Mouse (Mus musculus) cerebellum, adult 9-10 months (tissue): Measurements from ENCODE around the gene Emcn.
A peak's percentile ranks its signal among the peaks of the same experiment; 100 is the strongest.

Experiments used
- DNase-seq: peaks from one replicate; pipeline ENCODE4 v3.0.0; 2022

Emcn gene

DNA sequence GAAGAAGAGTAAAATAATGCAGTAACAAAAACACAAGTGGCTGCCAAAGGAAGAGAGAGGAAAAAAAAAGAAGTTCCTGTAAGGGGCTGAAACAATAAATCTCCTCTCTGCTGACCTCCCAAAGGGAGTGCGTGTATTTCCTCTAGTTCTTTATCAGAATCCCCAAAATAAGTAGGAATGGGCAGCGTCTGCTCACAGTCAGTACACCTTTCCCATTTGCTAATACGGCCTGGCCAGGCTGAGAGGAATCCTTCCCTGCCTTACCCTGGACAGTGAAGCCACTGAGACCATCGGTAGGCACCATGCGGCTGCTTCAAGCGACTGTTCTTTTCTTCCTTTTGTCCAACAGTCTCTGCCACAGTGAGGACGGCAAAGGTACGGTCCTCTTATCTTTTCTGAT is at the start of gene Emcn:
TSS of gene Emcn (plus strand) at position 130 of the 400 bp plus-strand sequence.
- DNase-seq, result no peak

GRCm38 (mm10) chr3:137293174-137293591 is 47.7 kb upstream of the Emcn start:
- DNase-seq, result no peak

DNA sequence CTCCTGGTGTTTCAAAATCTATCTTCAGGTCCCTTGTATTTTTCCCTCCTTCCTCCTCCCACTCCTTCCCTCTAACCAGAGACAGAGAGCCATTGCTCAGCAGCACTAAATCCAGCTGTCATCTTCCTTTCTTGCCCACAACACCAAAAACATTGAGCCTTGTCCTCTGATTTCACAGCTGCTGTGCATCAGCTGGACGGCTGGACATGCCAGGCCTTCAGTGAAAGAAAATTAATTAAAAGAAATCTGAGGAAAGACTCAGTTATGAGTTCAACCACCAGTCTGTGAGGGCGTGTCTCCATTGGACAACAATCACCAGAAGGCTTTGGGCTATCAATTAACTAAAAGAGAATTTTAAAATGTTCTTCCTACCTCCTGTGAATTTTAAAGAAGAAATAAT is 42.6 kb upstream of the Emcn start:
- DNase-seq, result no peak

- DNase-seq, result no peak
These were observed 40.7 kb upstream of the Emcn start for GRCm38 (mm10) chr3:137300210-137300609.

DNA sequence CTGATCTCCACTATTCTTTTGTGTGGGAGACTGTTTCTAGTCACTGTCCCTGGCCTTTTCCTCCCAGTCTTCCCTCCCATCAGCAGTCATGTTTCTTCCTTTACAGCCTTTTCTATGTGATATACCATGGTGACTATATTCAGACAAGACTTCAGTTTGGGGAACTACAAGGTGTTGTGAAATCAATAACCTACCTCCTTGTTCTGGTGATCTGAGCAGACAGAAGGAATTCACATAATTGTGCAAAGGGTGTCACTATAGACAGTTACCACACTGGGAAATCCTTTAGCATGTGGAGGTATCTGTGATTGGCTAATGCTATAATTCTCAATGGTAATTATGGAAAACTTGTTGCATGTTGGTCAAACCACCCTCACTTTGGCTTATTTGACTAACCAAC is 39.7 kb upstream of the Emcn start:
- DNase-seq, result no peak

DNA sequence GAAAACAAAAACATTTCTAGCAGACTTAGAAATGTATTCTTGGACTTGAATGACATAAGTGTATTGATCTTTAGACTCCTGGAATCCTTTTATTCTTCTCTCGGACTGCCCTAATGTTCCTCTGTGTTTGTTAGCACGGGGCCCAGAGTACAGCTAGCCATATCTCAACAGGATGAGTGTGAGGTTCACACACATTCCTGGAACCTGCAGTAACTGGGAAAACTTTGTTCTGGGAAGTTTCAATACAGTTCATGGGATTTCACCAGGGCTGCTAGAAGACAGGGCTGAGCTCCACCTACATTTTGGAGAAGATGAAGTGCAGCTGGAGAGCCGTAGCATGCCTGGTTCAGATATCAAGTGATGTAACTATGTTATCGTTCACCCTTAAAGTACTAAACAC is 38.1 kb upstream of the Emcn start:
- no peak for DNase-seq

DNA sequence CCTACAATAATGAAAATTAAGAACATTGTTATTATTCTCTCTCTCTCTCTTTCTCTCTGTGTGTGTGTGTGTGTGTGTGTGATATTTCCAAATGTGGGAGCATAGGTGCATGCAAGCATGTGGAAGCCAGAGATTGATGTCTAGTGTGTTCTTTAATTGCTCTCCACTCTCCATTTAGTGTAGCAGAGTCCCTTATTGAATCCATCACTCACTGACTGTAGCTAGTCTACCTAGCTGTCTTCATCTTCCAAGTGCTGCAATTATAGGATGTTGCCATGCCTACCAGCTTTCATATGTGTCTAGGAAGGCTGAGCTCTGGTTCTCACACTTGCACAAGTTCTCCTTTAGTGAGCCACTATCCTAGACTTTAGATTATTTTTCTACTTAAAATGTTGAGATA is 30.9 kb upstream of the Emcn start:
- no peak for DNase-seq

DNA sequence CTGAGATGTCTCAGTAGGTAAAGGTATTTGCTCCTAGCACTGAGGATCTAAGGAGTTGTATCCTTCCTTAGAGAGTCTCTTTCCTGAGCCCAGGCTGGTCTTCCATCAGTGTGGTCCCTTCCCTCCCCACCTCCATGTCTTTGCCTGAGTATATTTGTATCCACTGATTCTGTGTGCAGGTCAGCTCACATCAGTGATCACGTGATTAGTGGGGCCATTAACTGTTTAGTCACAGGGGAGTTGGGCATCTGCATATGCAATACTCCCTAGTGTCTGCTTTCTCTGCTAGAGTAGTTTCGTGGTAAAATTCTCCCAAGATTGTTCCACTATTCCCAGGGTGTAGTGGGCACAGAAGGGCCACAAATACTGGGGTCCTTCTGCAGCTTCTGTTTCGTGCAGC is 28.3 kb upstream of the Emcn start:
- no peak for DNase-seq

GRCm38 (mm10) chr3:137313775-137314362 is 27.0 kb upstream of the Emcn start:
- no peak for DNase-seq

- DNase-seq, result no peak
These were observed 22.5 kb upstream of the Emcn start for GRCm38 (mm10) chr3:137318371-137318770.

- no peak for DNase-seq
These were observed 20.9 kb upstream of the Emcn start for GRCm38 (mm10) chr3:137319950-137320349.

GRCm38 (mm10) chr3:137322304-137322703 is 18.6 kb upstream of the Emcn start:
- DNase-seq, result no peak

DNA sequence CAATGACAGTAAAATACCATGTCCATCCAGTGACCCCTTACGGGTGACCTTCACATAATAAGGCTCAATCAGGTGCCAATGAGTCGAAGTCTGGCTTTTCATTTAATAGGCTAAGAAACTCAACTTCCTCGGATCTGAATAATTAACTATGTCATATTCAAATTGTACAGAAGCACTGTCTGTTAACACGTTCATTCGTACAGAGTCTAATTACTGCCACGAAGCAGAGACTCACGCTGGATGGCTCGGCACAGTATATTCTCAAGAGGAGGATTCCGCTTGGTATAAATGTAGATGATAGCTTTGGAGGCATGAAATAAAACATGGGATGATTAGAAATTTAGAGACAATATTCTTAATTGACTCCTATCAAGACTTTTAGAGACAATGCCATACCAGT is 11.0 kb upstream of the Emcn start:
- DNase-seq, result no peak

DNA sequence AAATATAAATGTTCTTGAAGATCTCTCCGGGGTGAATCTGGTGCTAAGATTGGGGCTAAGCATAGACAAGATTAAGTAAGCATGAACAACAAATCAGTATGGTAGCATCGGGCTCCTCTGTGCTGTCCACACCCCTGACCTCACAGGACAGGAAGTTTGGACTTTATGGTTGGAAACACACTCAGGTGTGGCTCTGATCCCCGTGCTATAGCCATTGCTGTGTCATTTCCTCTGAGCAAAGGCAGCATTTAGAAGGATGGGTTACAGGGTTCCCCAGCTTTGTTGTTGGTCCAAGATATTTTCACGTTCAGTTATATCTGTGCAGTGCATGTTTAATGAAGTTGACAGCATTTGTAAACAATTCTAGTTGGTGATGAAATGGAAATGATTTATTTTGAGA is 9.9 kb upstream of the Emcn start:
- no peak for DNase-seq

DNA sequence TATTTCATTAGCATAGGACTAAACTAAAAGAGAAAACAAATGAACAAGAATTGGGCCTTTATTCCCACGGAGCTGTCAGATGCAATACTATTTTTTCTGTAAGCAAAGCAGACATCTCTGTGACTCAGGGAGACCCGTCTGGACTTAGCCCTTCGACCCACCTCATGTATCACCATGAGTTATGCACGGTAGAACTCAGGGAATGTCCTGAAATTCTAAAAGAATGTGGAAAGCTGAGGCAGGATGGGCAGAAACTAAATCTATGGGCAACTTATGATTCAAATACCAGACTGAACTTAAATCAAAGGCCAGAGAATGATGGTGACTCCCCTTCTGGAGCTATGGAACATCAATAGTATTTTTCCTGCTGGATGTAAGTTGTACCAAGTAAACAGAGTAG is 8.3 kb upstream of the Emcn start:
- no peak for DNase-seq

- peak; percentile 69 for DNase-seq
These were observed 4.9 kb upstream of the Emcn start for GRCm38 (mm10) chr3:137335957-137336356.

GRCm38 (mm10) chr3:137343446-137343845 is 2.6 kb downstream of the Emcn start:
- DNase-seq, result no peak

- DNase-seq, result no peak
These were observed 11.0 kb downstream of the Emcn start for GRCm38 (mm10) chr3:137351882-137352281.

GRCm38 (mm10) chr3:137356697-137357096 is 15.8 kb downstream of the Emcn start:
- no peak for DNase-seq

GRCm38 (mm10) chr3:137367123-137367825 is 26.4 kb downstream of the Emcn start:
- DNase-seq, result no peak

DNA sequence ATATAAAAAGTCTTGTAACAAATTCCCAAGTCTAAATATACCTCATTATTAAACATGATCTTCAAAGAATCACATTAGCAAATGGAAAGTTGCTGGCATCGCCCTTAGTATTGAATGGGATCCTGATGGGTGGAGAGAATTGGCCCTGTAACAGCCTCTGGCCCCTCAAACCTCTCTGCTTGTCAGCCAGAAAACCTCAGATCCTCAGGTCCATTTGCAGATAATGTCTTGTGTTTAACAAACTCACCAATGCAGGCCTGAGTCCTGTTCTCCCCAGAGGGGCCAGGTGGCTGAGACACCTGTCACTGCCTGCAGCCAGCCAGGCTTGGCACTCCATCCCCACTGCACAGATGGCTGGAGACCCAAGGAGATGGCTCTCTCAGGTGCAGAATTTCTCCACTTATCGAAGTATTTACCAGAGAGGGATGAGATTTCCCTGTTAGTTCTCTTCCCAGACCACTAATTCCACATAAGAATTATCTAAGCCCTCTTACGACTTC is 27.0 kb downstream of the Emcn start:
- peak; percentile 99 for DNase-seq

- no peak for DNase-seq
These were observed 32.0 kb downstream of the Emcn start for GRCm38 (mm10) chr3:137372854-137373253.

DNA sequence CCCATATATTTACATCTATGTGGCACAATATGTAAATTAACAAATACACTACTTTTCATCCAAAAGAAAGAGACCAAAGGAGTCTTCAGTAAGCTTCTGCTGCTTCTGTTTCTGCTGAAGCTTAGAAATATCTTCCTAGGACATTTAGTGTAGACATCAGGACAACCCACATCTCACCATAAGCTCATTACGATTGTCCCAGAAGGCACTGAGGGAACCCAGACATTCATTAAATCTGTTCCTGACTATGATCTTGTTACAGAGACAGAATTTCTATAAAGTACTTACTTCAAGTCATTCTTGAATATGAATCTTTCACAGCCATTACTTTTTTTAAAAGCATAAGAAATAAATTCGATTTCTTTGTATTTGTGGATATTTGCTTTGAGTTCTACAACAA is 41.4 kb downstream of the Emcn start:
- DNase-seq, result no peak

- DNase-seq, result no peak
These were observed 54.7 kb downstream of the Emcn start for GRCm38 (mm10) chr3:137395588-137395987.
